Mouse (Mus musculus) Patski (cell line): ENCODE data around the gene Tbl1x. TPM values are rescaled to one million over a fixed set of nuclear protein-coding genes. Genes with fewer than 3 reads are reported as not detected.

Experiments
- ATAC-seq: fragments of 100-300 bp; one replicate; pipeline ENCODE4 v1.8.0; 2021
- CTCF ChIA-PET: fragments of 350-600 bp; sonication (Branson Sonifier 250); formaldehyde crosslinking; loops from one replicate; lab custom pipeline; 2022; ENCODE audit warnings: inconsistent platforms; lab: Charles Lee
- POLR2A ChIA-PET: fragments of 350-600 bp; sonication (Branson Sonifier 250); formaldehyde crosslinking; loops from one replicate; lab custom pipeline; 2022; ENCODE audit warnings: antibody characterized with exemption, inconsistent platforms; lab: Charles Lee
- DNase-seq: peaks from one replicate; pipeline ENCODE4 v3.0.0-alpha.2; 2011; ENCODE audit warnings: low read depth, low spot score
- H3K27me3 ChIP-seq: fragments of 371-371 bp; one replicate; pipeline ENCODE4 v1.5.1; 2021
- CTCF ChIP-seq: fragments of 100-300 bp; IDR thresholded peaks from one replicate; pipeline ENCODE4 v1.5.1; 2021
- in situ Hi-C: fragments of 300-500 bp; cut with MboI; formaldehyde crosslinking; loops from 3 replicates; pipeline ENCODE4 v1.11.1; 2018; ENCODE audit warnings: low pct_unique_long_range_greater_than_20kb, mixed read lengths
- polyA plus RNA-seq: library from polyadenylated mRNA; unstranded; gene quantifications from one replicate; pipeline ENCODE4 v1.2.3, GENCODE M21; 2021

The Tbl1x gene
- polyA plus RNA-seq, 1 experiment from 2014 or later, result 67.2 TPM

DNA sequence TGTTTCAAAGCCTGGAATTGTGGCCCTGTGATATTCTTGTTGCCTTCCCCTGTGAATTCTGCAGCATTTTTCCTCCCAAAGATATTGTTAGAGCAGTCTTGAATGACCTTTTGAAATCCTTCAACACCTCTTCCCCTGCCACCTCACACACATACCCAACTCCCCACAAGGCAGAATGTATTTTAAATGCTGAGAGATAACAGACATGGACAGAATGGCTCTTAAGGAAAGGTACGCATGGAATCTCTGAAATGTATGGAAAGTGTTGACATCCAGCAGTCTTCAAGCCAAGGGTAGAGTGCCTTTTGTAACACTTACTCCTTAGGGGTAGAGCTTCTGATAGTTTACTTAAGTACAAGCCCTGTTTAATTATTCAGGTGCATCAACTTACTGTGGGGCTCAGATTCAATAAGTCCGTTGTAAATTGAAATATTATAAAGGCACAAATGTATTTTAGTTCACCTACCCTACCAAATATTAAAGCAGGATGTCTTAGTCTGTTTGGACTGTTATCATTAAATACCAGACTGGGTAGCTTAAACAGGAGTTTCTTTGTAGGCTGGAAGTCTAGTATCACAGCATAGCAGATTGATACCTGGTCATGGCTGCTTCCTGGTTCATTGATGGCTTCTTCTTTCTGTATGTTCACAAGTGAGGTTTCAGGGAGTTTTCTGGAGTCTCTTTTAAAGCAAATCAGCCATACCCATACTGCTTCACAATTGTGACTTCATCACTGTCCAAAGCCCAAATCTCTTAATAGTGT lies 92.9 kb downstream of the Tbl1x start:
- DNase-seq, result no peak
- ChIA-PET POLR2A (no interaction called here), CTCF (interaction anchor here (0.9 kb wide), 1 partner anchor 10 kb away, joined by 3 read pairs; no protein-coding TSS in a partner anchor)
- no peak for ATAC-seq
- peaks cover 14% of the 10 kb centered on the region for H3K27me3 ChIP-seq
- no peak for TF ChIP-seq CTCF
- in situ Hi-C loops, result loop anchor here (10.0 kb wide), 1 partner anchor 59 kb away; no protein-coding TSS in a partner anchor

DNA sequence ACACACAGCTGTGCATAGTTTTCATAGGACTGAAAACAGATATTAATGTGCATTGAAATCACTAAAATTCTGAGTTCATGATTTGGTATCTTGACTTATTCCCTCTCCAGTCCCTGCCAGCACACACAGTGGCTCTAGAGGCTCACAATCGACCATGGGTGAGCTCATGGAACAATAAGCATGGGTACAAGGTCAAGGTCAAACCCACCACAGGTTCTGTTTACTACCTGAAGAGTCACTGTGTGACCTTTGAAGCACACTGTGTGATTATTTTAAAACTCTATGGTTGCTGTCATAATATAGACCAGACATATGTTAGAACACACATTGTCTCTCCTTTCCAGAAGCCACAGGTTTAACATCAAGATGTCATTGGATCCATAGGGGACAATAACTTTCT lies 96.7 kb downstream of the Tbl1x start:
- ChIA-PET POLR2A (no interaction called here), CTCF (no interaction called here)
- DNase-seq (no peak), ATAC-seq (no peak)
- TF ChIP-seq CTCF, result no peak
- in situ Hi-C loops, result loop anchor here (10.0 kb wide), 1 partner anchor 63 kb away; no protein-coding TSS in a partner anchor
- H3K27me3 ChIP-seq, result peaks cover 12% of the 10 kb centered on the region

DNA sequence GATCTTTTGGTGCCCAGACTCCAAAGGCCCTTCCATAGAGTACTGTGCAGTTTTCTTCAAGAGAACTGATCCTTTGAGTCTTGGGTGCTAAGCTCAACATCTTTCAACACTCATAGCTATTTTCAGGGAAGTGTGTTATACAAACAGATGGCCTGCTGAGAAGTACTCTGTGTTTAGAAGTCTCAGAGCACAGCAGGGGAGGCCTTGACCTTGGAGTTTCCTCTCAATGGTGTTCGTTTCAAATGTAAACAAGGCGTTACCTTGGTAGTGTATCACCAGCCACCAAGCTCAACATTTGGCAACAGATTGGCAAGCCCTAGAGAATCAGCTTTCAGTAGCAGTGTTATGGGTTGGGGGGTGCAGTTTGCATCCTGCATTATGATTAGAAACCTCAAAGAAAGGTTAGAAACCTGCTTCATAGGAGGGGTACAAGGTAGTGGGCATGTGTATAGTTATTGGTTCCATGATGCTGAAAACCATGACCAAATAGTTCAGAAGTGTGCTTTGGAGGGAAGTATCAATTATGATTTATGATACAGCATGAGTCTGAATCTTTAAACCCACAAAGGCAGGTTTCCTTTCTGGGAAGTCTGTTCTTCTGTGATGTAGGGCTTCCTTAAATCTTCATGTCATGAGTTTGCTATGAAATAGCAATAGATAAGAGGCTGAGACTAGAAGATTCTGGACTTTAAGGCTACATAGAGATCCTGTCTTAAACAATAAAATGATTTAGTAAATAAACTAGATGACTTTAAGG lies 98.3 kb downstream of the Tbl1x start:
- ChIA-PET POLR2A (no interaction called here), CTCF (interaction anchor here (1.1 kb wide), 1 partner anchor 39 kb away, joined by 3 read pairs; no protein-coding TSS in a partner anchor)
- ATAC-seq (no peak), DNase-seq (no peak)
- in situ Hi-C loops, result loop anchor here (10.0 kb wide), 1 partner anchor 64 kb away; no protein-coding TSS in a partner anchor
- TF ChIP-seq CTCF, result no peak
- peaks cover 7% of the 10 kb centered on the region for H3K27me3 ChIP-seq

DNA sequence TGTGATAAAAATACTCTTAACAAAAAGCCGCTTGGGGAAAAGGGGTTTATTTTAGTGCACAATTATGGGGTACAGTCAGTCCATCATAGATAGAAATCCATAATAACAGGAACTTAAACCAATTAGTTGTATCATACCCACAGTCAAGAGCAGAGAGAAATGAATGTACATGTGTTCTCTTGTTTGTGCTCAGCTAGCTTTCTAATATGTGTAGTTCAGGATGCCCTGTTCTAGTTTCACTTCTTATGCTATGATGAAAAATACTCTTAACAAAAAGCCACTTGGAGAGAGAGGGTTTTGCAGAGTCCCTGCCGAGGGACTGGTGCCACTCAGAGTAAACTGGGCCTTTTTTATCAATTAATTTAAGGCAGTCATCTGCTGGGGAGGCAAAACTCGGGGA lies 101.1 kb downstream of the Tbl1x start:
- DNase-seq, result no peak
- ChIA-PET POLR2A (no interaction called here), CTCF (interaction anchor here (1.3 kb wide), 1 partner anchor 22 kb away, joined by 3 read pairs; no protein-coding TSS in a partner anchor)
- H3K27me3 ChIP-seq, result peaks cover 18% of the 10 kb centered on the region
- no peak for TF ChIP-seq CTCF
- ATAC-seq, result no peak
- in situ Hi-C loops, result no loop called here

DNA sequence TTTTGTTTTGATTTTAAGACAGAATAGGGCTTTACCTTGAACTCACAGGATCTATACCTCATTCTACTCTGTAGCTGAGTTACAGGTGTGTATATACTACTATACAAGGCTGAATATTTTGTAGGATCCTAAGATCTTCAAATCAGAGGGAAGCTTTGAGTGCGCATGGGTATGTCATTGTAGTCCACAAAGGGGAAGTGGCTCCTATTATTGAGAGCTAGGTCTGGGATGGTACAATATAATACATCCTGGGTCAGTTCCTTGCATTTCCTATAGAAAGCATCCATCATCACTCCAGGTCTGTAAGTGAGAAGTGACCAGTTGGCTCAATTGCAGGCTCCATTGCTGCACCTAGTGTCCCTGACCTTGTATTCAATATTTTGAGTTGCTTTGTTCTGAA lies 102.2 kb downstream of the Tbl1x start:
- DNase-seq, result no peak
- peaks cover 18% of the 10 kb centered on the region for H3K27me3 ChIP-seq
- ATAC-seq, result no peak
- ChIA-PET CTCF (interaction anchor here (1.3 kb wide), 1 partner anchor 9 kb away, joined by 3 read pairs; no protein-coding TSS in a partner anchor), POLR2A (interaction anchor here (1.2 kb wide), 1 partner anchor 12 kb away, joined by 4 read pairs; no protein-coding TSS in a partner anchor)
- in situ Hi-C loops, result no loop called here
- TF ChIP-seq CTCF, result no peak

DNA sequence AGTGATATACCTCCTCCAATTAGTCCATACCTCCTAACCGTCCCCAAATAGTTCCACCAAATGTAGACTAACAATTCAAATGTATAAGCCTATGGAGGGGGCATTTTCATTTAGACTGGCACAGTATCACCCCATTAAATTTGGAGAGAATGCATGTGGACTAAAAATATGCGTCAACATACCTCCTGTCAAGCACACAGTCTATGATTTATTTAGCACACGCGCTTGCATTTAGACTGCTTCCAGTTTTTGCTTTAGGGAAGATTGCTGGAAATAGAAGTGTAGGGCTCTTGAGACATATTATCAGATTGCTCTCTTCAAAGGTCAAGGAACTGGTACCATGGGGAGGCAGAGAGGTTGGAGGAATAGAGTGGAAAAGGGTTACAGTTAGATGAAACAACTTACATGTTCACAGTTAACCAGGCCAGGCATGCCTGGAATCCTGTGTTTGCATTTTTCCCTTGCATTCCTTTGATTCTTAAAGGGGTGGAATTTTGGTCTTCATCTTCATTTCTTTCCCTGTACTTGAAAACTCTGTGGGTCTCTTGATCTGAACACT lies 105.0 kb downstream of the Tbl1x start:
- peaks cover 18% of the 10 kb centered on the region for H3K27me3 ChIP-seq
- ChIA-PET POLR2A (no interaction called here), CTCF (interaction anchor here (1.2 to 1.3 kb wide), 2 partner anchors 14 to 20 kb away, joined by 4 read pairs; no protein-coding TSS in a partner anchor)
- DNase-seq (no peak), ATAC-seq (peak; percentile 60)
- in situ Hi-C loops, result no loop called here
- TF ChIP-seq CTCF, result no peak

DNA sequence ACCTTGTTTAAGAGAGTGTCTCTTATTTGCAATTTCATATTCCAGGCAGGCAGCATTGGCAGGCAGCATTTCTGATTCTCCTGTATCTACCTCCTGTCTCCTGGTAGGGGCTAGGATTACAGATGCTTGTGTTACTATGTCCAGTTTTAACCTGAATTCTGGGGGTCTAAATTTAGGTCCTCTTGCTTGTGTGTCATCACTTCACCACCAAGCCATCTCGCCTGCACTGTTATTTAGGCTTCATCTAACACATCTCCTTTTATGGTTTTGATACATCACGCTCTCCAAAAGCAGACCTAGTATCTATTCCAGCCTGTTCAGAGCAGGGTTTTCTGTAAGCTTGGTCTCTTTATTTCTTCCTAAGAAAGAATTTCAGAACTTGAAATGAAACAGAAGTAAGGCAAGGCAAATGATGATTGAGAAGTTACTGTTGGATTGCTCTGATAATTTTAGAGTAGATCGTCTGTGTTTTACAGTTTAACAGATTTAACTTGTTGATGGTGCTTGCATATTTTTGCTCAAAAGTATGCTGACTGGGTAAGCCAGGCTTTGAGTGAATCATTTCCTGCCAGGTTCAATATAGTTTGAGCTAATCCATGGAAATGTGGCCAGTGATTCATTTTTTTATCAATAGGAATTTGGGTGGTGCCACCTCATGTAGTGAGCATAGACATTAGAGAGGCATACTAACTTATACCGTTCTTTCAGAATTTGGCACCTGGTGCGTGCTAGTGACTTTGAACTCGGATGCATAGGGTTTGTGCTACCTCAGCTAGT lies 106.7 kb downstream of the Tbl1x start:
- in situ Hi-C loops, result no loop called here
- no peak for TF ChIP-seq CTCF
- H3K27me3 ChIP-seq, result peaks cover 12% of the 10 kb centered on the region
- ATAC-seq (peak; percentile 56), DNase-seq (no peak)
- ChIA-PET CTCF (no interaction called here), POLR2A (interaction anchor here (0.5 kb wide), 1 partner anchor 231 kb away, joined by 4 read pairs; no protein-coding TSS in a partner anchor)

DNA sequence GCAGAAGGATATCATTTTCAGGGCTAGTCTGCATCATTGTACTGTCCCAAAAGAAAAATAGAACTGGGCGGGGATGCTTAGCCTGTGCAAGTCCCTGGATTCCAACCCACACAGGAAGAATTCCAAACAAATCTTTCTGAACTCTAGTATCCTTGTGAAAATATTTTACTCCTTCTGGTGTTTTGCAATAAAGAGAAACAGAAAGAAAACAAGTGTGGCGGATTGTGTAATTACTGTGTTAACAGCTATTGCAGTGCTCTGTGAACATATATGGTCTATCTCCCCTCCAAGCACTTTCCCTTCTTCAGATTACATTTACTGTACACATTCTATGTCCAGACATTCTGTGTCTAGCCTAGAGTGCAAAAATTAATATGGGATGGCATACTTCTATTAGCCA lies 119.6 kb downstream of the Tbl1x start:
- DNase-seq (no peak), ATAC-seq (no peak)
- in situ Hi-C loops, result loop anchor here (10.0 kb wide), 1 partner anchor 306 kb away; no protein-coding TSS in a partner anchor
- no peak for TF ChIP-seq CTCF
- ChIA-PET CTCF (interaction anchor here (1.1 to 2.2 kb wide), 2 partner anchors 9 to 96 kb away, joined by 3 to 5 read pairs; no protein-coding TSS in a partner anchor), POLR2A (no interaction called here)
- peaks cover 9% of the 10 kb centered on the region for H3K27me3 ChIP-seq

DNA sequence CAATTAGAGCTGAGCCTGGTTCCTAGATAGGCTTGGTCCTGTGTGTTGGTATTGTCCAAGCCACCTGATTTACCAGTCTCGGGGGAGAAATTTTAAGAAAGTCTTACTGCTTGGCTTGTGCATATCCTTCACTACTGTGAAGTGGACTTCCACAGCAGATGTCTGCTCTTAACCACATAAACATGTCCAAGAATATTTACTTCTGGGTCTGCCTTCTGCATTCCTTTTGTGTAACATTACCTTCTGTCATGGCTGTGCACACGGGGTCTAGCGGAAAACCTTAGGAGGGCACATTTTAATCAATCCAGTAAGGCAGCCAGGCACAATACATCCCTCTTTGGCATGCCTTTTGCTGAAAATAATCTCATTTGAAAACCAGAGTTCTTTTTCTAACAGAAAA lies 125.7 kb downstream of the Tbl1x start:
- ATAC-seq (no peak), DNase-seq (no peak)
- no peak for TF ChIP-seq CTCF
- in situ Hi-C loops, result loop anchor here (10.0 kb wide), 1 partner anchor 312 kb away; no protein-coding TSS in a partner anchor
- ChIA-PET POLR2A (no interaction called here), CTCF (no interaction called here)
- peaks cover 9% of the 10 kb centered on the region for H3K27me3 ChIP-seq
